Mouse (Mus musculus) heart, adult 8-10 months (tissue): ENCODE results near the gene Ano6. TPM values are rescaled to one million over a fixed set of nuclear protein-coding genes. Genes with fewer than 3 reads are reported as not detected.

Source experiments
- DNase-seq: peaks from one replicate; pipeline ENCODE4 v3.0.0; 2022; ENCODE audit warnings: low spot score
- total RNA-seq, 4 experiments: library from RNA; stranded (reverse); gene quantifications; 2 replicates each; pipeline ENCODE4 v1.2.4; 2022

Ano6 gene
- total RNA-seq, 4 experiments from 2014 or later, result 17.7 to 21.2 (median 19.1) TPM

GRCm38 (mm10) chr15:95931013-95931775 is 140.6 kb downstream of the Ano6 start:
- peak; percentile 42 for DNase-seq

GRCm38 (mm10) chr15:95932358-95932757 is 141.7 kb downstream of the Ano6 start:
- DNase-seq, result peak; percentile 43

- DNase-seq, result no peak
These were observed 144.5 kb downstream of the Ano6 start for GRCm38 (mm10) chr15:95935141-95935540.

- no peak for DNase-seq
These were observed 152.8 kb downstream of the Ano6 start for GRCm38 (mm10) chr15:95943470-95943869.

GRCm38 (mm10) chr15:95944299-95944698 is 153.7 kb downstream of the Ano6 start:
- no peak for DNase-seq

- DNase-seq, result no peak
These were observed 155.5 kb downstream of the Ano6 start for GRCm38 (mm10) chr15:95945951-95946708.

GRCm38 (mm10) chr15:95948411-95948810 is 157.8 kb downstream of the Ano6 start:
- no peak for DNase-seq

GRCm38 (mm10) chr15:95949336-95949735 is 158.7 kb downstream of the Ano6 start:
- DNase-seq, result no peak

GRCm38 (mm10) chr15:95951497-95951896 is 160.9 kb downstream of the Ano6 start:
- DNase-seq, result no peak

GRCm38 (mm10) chr15:95956692-95957091 is 166.0 kb downstream of the Ano6 start:
- DNase-seq, result no peak

- no peak for DNase-seq
These were observed 171.9 kb downstream of the Ano6 start for GRCm38 (mm10) chr15:95962411-95963123.

- no peak for DNase-seq
These were observed 172.5 kb downstream of the Ano6 start for GRCm38 (mm10) chr15:95963124-95963482.

GRCm38 (mm10) chr15:95963533-95964250 is 173.0 kb downstream of the Ano6 start:
- DNase-seq, result no peak

GRCm38 (mm10) chr15:95964251-95964561 is 173.6 kb downstream of the Ano6 start:
- DNase-seq, result no peak

- no peak for DNase-seq
These were observed 176.3 kb downstream of the Ano6 start for GRCm38 (mm10) chr15:95966979-95967378.

- no peak for DNase-seq
These were observed 177.0 kb downstream of the Ano6 start for GRCm38 (mm10) chr15:95967516-95968196.

- no peak for DNase-seq
These were observed 179.0 kb downstream of the Ano6 start for GRCm38 (mm10) chr15:95969596-95969995.

- DNase-seq, result no peak
These were observed 179.5 kb downstream of the Ano6 start for GRCm38 (mm10) chr15:95970176-95970575.

- no peak for DNase-seq
These were observed 180.0 kb downstream of the Ano6 start for GRCm38 (mm10) chr15:95970691-95971090.

- DNase-seq, result no peak
These were observed 180.7 kb downstream of the Ano6 start for GRCm38 (mm10) chr15:95971302-95971701.

GRCm38 (mm10) chr15:95972156-95972555 is 181.5 kb downstream of the Ano6 start:
- no peak for DNase-seq
